Mouse (Mus musculus) intestine, postnatal 0 days (tissue): Measurements from ENCODE around the gene Rpain. TPM values are rescaled to one million over a fixed set of nuclear protein-coding genes. Genes with fewer than 3 reads are reported as not detected.

Experiments
- ATAC-seq: fragments of 200-750 bp; cut with Nextera tagmentation; 2 replicates; pipeline ENCODE4 v1.8.0; 2017; ENCODE audit warnings: mild to moderate bottlenecking, moderate TSS enrichment, moderate library complexity
- H3K27ac ChIP-seq: fragments of 300-500 bp; sonication (generic); 2 replicates; pipeline ENCODE4 v1.5.1; 2014; ENCODE audit warnings: mild to moderate bottlenecking, low read depth, low read length, moderate library complexity
- H3K27me3 ChIP-seq: fragments of 300-500 bp; sonication (generic); replicated peaks from 2 replicates; pipeline ENCODE4 v1.6.1; 2014; ENCODE audit warnings: low read length, mixed read lengths; ENCODE audit not compliant: control insufficient read depth, insufficient read depth
- H3K36me3 ChIP-seq: fragments of 300-500 bp; sonication (generic); 2 replicates; pipeline ENCODE4 v1.6.1; 2014; ENCODE audit warnings: mild to moderate bottlenecking, moderate library complexity; ENCODE audit not compliant: control insufficient read depth, insufficient read depth
- H3K4me1 ChIP-seq: fragments of 300-500 bp; sonication (generic); replicated peaks from 2 replicates; pipeline ENCODE4 v1.6.1; 2014; ENCODE audit warnings: antibody characterized with exemption, low read length, mixed read lengths; ENCODE audit not compliant: control insufficient read depth, insufficient read depth
- H3K4me2 ChIP-seq: fragments of 300-500 bp; sonication (generic); replicated peaks from 2 replicates; pipeline ENCODE4 v1.6.1; 2014; ENCODE audit warnings: low read depth, mild to moderate bottlenecking, moderate library complexity
- H3K4me3 ChIP-seq: fragments of 300-500 bp; sonication (generic); 2 replicates; pipeline ENCODE4 v1.5.1; 2014; ENCODE audit warnings: low read depth, low read length
- H3K9ac ChIP-seq: fragments of 300-500 bp; sonication (generic); 2 replicates; pipeline ENCODE4 v1.6.1; 2014; ENCODE audit warnings: mild to moderate bottlenecking, low read depth, low read length
- H3K9me3 ChIP-seq: fragments of 300-500 bp; sonication (generic); 2 replicates; pipeline ENCODE4 v1.6.1; 2016; ENCODE audit warnings: mixed run types; ENCODE audit not compliant: control insufficient read depth
- CTCF ChIP-seq: sonication (generic); IDR thresholded peaks from 2 replicates; pipeline ENCODE4 v1.5.1; 2016; ENCODE audit warnings: low read depth, mild to moderate bottlenecking, control low read depth, antibody characterized with exemption, moderate library complexity
- WGBS: fragments of 180-500 bp; shearing (Covaris S2); extraction: QIAGEN DNeasy Blood & Tissue Kit; methylation state at CpG from one replicate; pipeline ENCODE4 v1.1.7; 2014; 5-methylcytosine and 5-hydroxymethylcytosine counted together
- polyA plus RNA-seq: library from polyadenylated mRNA; unstranded; fragments of >200 nt; fragmentation: Nextera tagmentation; extraction: Ambion mirVana; gene quantifications from 2 replicates; pipeline ENCODE4 v1.2.1, GENCODE M21; 2015

The Rpain gene
- 42.8 and 49.3 TPM in 2 replicates for polyA plus RNA-seq

DNA sequence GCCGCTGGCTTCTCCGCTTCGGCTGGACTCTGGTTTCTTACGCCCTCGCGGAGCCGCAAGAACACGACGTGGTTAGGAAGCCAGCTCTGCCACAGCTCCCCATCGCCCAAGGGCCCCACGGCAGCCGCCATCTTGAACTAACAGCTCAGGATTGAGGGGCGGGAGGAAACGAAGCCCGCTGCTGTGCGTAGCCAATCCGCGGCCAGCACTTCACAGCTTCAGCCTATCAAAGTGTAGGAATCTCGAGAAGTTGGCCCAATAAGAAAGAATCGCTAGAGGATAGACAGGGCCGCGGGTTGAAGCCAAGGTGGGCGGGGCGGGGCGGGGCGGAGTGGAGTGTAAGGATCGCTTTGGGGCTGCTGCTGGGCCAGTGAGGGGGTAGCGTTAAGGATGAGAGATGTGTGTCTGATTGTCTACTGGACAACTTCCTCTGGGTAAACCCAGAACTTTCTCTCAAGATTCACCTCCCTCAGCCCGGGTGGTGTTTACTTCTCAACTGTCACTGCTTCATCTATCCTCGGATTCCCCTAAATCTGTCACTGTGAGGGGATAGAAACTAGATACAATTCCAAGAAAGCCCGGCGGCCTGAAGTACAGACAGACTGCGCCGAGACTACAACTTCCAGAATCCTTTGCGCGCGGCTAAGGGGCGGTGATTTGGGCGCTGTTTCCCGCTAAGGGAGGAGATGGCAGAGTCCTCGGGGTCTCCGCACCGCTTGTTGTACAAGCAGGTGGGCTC, at the start of gene Rpain, which contains the start of gene Nup88:
Gene Rpain, plus strand, starts transcription at position 393 of the 739 bp plus-strand sequence.
Gene Nup88, minus strand, starts transcription at position 153 of the 739 bp plus-strand sequence.
- Histone ChIP-seq H3K4me2 (peak within 1 kb of the TSS; percentile 90), H3K36me3 (peaks cover 28% of the 10 kb centered on the region), H3K4me3 (peak within 1 kb of the TSS; percentile 94), H3K4me1 (no peaks in the 10 kb centered on the region), H3K9me3 (no peaks in the 10 kb centered on the region), H3K9ac (peak within 1 kb of the TSS; percentile 88), H3K27ac (peak within 1 kb of the TSS; percentile 85), H3K27me3 (no peaks in the 10 kb centered on the region)
- ATAC-seq: peak; percentile 96
- TF ChIP-seq CTCF: no peak
- under 1% methylated on average over 43 of the region's 43 CpGs for WGBS

DNA sequence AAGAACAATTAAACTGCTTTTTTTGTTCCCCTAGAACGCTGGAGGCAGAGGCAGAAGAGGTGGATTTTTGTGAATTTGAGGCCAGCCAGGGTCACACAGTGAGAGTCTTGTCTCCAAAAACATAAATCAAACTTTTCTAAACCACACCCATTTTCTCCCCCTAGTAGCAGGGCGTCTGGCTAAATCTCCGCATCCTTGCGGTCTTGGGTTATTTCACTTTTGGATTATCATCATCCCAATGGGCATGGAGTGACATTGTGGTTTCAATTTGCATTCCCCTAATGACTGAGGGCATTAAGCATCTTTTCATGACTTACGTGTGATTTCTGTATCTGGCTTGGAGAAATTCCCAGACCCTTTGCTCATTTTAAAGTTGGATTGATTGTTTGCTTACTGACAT, 38.6 kb upstream of the Rpain start:
- H3K27me3 ChIP-seq: no peaks in the 10 kb centered on the region
- H3K36me3 ChIP-seq: peaks cover 52% of the 10 kb centered on the region
- ATAC-seq: no peak
- no peak overlapping the region for H3K4me3 ChIP-seq
- no peak overlapping the region for H3K4me2 ChIP-seq
- H3K9ac ChIP-seq: no peak overlapping the region
- 82% methylated on average over 5 of the region's 5 CpGs for WGBS
- no peak for TF ChIP-seq CTCF
- H3K4me1 ChIP-seq: no peaks in the 10 kb centered on the region
- no peak overlapping the region for H3K27ac ChIP-seq
- no peaks in the 10 kb centered on the region for H3K9me3 ChIP-seq

DNA sequence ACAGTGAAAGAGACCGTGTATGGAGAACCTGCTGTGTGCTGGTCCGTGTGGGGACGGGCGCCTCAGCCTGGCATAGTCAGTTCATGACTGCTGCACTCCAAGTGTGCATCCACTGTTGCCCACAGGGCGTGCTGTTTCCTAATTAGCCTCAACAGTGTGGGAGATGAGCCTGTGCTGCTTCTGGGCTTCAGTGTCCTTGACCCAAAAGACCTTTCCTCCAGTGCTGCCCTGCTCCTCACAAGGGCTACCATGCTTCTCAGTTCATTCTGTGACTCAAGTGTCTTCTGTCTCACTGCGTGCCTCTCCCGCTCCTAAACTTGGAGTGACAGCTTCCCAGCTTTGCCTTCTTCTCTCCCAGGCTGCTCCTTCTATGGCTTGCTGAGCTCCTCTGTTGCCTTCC, 34.7 kb upstream of the Rpain start:
- H3K27ac ChIP-seq: no peak overlapping the region
- no peaks in the 10 kb centered on the region for H3K9me3 ChIP-seq
- TF ChIP-seq CTCF: peak; percentile 32; the same call in 1 of the 2 replicates
- no peak for ATAC-seq
- peaks cover 71% of the 10 kb centered on the region for H3K36me3 ChIP-seq
- no peak overlapping the region for H3K4me3 ChIP-seq
- H3K4me2 ChIP-seq: no peak overlapping the region
- no peaks in the 10 kb centered on the region for H3K27me3 ChIP-seq
- no peaks in the 10 kb centered on the region for H3K4me1 ChIP-seq
- 88% methylated on average over 7 of the region's 7 CpGs for WGBS
- no peak overlapping the region for H3K9ac ChIP-seq

DNA sequence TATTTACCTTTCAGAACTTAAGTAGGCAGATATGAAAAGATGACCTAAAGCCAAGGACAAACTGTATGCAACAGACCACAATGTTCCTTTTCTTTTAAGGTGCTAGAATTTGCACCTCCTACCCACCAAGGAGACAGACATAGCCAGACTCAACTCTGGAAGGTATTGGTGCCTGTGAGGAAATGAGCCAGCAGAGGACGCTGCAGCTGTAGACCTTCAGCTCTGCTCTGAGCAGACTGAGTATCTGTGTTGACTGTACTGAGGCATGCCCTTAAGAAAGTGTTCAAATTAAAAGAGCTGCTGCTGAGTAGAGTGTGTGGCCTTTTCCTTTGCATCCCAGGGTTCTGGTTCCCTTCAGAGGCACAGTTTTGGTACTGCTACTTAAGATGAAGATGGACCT, 27.4 kb upstream of the Rpain start:
- 89% methylated on average over 1 of the region's 1 CpGs for WGBS
- ATAC-seq: no peak
- Histone ChIP-seq H3K27ac (no peak overlapping the region), H3K9me3 (no peaks in the 10 kb centered on the region), H3K4me1 (no peaks in the 10 kb centered on the region), H3K4me2 (no peak overlapping the region), H3K27me3 (no peaks in the 10 kb centered on the region), H3K4me3 (no peak overlapping the region), H3K9ac (no peak overlapping the region), H3K36me3 (peaks cover 86% of the 10 kb centered on the region)
- TF ChIP-seq CTCF: peak; percentile 31

DNA sequence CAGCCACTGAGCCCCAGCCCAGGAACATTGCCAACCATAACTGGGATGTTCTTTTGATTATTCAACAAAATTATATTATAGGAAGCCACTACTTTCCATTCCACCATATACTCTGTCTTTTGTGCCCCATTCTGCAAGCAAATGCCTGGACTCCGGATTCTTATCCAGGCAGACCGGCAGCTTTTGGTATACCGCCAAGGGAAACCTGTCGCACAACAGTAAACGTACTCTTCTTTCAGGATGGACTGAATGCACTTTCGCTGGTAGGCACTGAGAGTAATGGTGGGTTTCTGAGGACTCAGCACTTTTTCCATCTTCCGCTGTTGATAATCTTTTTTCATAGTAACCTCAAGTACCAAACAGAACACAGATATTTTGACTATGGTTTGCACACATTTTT, 26.4 kb upstream of the Rpain start:
- no peaks in the 10 kb centered on the region for H3K4me1 ChIP-seq
- no peaks in the 10 kb centered on the region for H3K9me3 ChIP-seq
- WGBS: 91% methylated on average over 7 of the region's 7 CpGs
- ATAC-seq: no peak
- H3K4me2 ChIP-seq: no peak overlapping the region
- H3K4me3 ChIP-seq: no peak overlapping the region
- peaks cover 88% of the 10 kb centered on the region for H3K36me3 ChIP-seq
- no peak overlapping the region for H3K27ac ChIP-seq
- no peaks in the 10 kb centered on the region for H3K27me3 ChIP-seq
- no peak for TF ChIP-seq CTCF
- H3K9ac ChIP-seq: no peak overlapping the region

DNA sequence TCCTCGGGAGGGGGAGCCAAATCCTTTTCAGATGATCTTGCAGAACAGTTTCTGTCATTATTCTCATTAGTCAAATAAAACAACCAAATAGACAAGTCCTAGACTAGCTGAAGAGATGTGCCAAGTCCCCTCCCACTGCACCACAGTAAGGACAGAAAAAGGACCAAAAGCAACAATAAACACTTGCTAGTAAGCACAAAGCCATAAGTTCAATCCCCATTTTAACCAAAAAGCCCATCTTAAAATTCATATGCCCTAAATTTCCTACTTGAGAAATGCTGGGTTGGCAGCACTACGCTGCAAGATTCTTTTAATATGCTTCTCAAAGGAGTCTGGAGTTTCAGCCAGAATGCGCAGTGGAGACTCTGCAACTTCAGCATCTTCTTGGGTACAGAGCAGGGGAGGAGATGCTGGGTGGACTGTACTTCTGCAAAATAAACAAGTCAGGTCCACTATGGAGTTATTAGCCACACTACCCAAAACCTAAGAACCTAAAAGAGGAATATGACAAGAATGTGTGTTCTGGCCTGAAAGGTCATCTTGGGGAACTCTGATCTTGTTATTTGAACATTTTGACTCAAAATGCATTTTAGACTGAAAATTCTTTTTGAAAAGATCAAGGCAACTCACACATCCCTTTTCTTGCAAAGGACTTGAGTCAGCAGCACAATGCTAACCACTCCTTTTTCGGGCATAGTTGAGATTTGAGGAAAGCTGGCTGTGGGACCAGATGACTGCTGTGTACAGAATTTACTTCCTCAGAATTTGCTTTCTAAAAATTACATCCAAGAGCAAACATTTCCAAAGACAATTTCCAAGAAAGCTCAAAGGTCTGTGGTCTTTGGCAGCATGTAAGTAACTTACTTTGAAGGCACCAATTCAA, 24.8 kb upstream of the Rpain start:
- H3K4me1 ChIP-seq: no peaks in the 10 kb centered on the region
- H3K36me3 ChIP-seq: peaks cover 88% of the 10 kb centered on the region

More for the DNA sequence above, 24.8 kb upstream of the Rpain start:
- Histone ChIP-seq H3K27me3 (no peaks in the 10 kb centered on the region), H3K4me2 (no peak overlapping the region), H3K9ac (no peak overlapping the region), H3K9me3 (no peaks in the 10 kb centered on the region), H3K4me3 (no peak overlapping the region), H3K27ac (no peak overlapping the region; the same call in 1 of the 2 replicates)
- 82% methylated on average over 4 of the region's 4 CpGs for WGBS
- ATAC-seq: no peak
- no peak for TF ChIP-seq CTCF
